Mouse (Mus musculus) ES-E14 (cell line): ENCODE results near the gene Rab42. TPM values are rescaled to one million over a fixed set of nuclear protein-coding genes. Genes with fewer than 3 reads are reported as not detected.

Source experiments
- DNase-seq: peaks from one replicate; pipeline ENCODE4 v3.0.0-alpha.2; 2013; ENCODE audit warnings: low read depth, low spot score
- H3K27ac ChIP-seq: 2 replicates; pipeline ENCODE4 v1.5.1; 2012; ENCODE audit warnings: low read depth, mild to moderate bottlenecking, low read length, moderate library complexity, mixed read lengths; ENCODE audit not compliant: poor library complexity, insufficient read depth, severe bottlenecking
- H3K36me3 ChIP-seq: 2 replicates; pipeline ENCODE4 v1.6.1; 2012; ENCODE audit warnings: mild to moderate bottlenecking, low read length, moderate library complexity, mixed read lengths; ENCODE audit not compliant: control insufficient read depth, poor library complexity, insufficient read depth, severe bottlenecking
- H3K4me1 ChIP-seq, 2 experiments: fragments of 150-350 bp in 1 of 2; sonication (generic) in 1 of 2; 2 replicates each; pipeline ENCODE4 v1.6.1; 2012; ENCODE audit warnings: low read length in 2 of 2, mild to moderate bottlenecking in 1 of 2, mixed read lengths in 1 of 2; ENCODE audit not compliant: control insufficient read depth in 2 of 2, insufficient read depth in 2 of 2, poor library complexity in 1 of 2
- H3K4me3 ChIP-seq, 2 experiments: fragments of 150-350 bp in 1 of 2; sonication (generic) in 1 of 2; 2 replicates each; pipeline ENCODE4 v1.5.1; 2012; ENCODE audit warnings: low read length in 2 of 2, low read depth in 1 of 2, mild to moderate bottlenecking in 1 of 2, mixed read lengths in 1 of 2; ENCODE audit not compliant: insufficient read depth in 1 of 2, poor library complexity in 1 of 2, severe bottlenecking in 1 of 2
- H3K9ac ChIP-seq: 2 replicates; pipeline ENCODE4 v1.6.1; 2012; ENCODE audit warnings: low read depth, mild to moderate bottlenecking, low read length, mixed read lengths; ENCODE audit not compliant: poor library complexity, insufficient read depth, severe bottlenecking
- H3K9me3 ChIP-seq: fragments of 150-350 bp; sonication (generic); 2 replicates; pipeline ENCODE4 v1.6.1; 2012; ENCODE audit warnings: low read depth, mild to moderate bottlenecking, low read length; ENCODE audit not compliant: control insufficient read depth, insufficient read depth
- CHD2 ChIP-seq: IDR thresholded peaks from 2 replicates; pipeline ENCODE4 v1.6.1; 2014; ENCODE audit warnings: mild to moderate bottlenecking, low read depth, low read length, inconsistent platforms
- HCFC1 ChIP-seq: IDR thresholded peaks from 2 replicates; pipeline ENCODE4 v1.6.1; 2012; ENCODE audit warnings: low read length, inconsistent platforms, borderline replicate concordance; ENCODE audit not compliant: insufficient read depth
- MAFK ChIP-seq: IDR thresholded peaks from 2 replicates; pipeline ENCODE4 v1.6.1; 2014; ENCODE audit warnings: mild to moderate bottlenecking, low read depth, low read length, inconsistent platforms; ENCODE audit not compliant: insufficient read depth
- ZC3H11A ChIP-seq: IDR thresholded peaks from 2 replicates; pipeline ENCODE4 v1.6.1; 2012; ENCODE audit warnings: low read depth, mild to moderate bottlenecking, inconsistent platforms, low read length, borderline replicate concordance
- ZNF384 ChIP-seq: IDR thresholded peaks from 2 replicates; pipeline ENCODE4 v1.6.1; 2012; ENCODE audit warnings: low read depth, low read length, inconsistent platforms
- in situ Hi-C, 2 experiments: fragments of 600-800 bp; cut with MboI; formaldehyde crosslinking; loops; one replicate each; pipeline ENCODE4 v1.15.1; 2025; ENCODE audit warnings: low sequenced_read_pairs in 2 of 2, inconsistent platforms in 1 of 2; ENCODE audit not compliant: unreplicated experiment in 2 of 2
- total RNA-seq: library from RNA; depleted of rRNA; stranded (reverse); fragments of 300-350 nt; gene quantifications from 2 replicates; pipeline ENCODE4 v1.2.3, GENCODE M21; 2012

Rab42 gene
- total RNA-seq, 1 experiment: 1.1 TPM

GRCm38 (mm10) chr4:132338943-132339342 lies 35.8 kb upstream of the Rab42 start:
- Histone ChIP-seq H3K9me3 (no peaks in the 10 kb centered on the region), H3K4me1 (peaks cover 0 to 10% of the 10 kb centered on the region in 2 experiments; a peak in 2 of 4 replicates), H3K36me3 (peaks cover 53% of the 10 kb centered on the region), H3K27ac (no peak overlapping the region), H3K9ac (no peak overlapping the region), H3K4me3 (no peak overlapping the region)
- in situ Hi-C loops: no loop called here
- no peak for DNase-seq
- TF ChIP-seq ZNF384: no peak
- no peak for TF ChIP-seq HCFC1
- TF ChIP-seq MAFK: no peak
- TF ChIP-seq CHD2: no peak
- no peak for TF ChIP-seq ZC3H11A

DNA sequence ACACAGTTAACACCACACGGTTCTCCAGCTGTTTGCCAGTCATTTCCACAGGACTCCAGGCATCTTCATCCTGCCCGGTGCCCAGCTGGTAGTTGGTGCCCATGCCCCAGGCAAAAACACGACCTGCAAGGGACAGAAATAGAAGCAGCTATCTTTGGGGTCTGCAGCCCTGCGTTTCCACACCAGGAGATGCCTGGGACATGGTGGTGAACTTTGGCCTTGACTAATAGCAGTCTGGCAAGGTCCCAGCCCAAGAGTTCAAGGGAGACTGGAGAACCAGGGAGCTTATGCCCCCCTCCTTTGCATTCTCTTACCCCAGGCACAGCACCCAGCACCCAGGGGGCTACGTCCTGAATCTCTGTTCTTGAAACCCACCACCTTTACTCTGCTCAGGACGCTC lies 29.7 kb upstream of the Rab42 start:
- H3K36me3 ChIP-seq: peaks cover 46% of the 10 kb centered on the region
- in situ Hi-C loops: no loop called here
- no peak for TF ChIP-seq MAFK
- no peak for TF ChIP-seq HCFC1
- TF ChIP-seq ZC3H11A: no peak

DNA sequence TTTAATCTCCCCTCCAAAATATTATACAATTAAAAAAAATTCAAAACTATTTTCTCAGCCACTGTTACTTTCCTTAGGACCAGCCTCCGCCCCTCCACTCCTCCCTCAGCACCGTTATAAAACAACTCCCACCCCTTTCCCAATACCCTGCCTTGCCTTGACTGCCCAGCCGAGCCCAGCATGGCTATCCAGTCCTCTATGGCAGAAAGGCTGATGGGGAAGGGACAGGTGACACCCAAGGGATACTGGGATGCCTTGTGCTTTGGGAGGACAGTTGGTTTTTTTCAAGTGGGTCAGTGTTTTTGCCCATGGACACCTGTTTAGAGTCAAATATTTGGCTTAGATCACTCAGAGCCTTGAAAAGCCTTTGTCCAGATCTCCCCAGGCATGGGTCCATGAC lies 28.8 kb upstream of the Rab42 start:
- peaks cover 2 to 3% of the 10 kb centered on the region in 2 experiments; a peak in 2 of 4 replicates for H3K4me1 ChIP-seq
- TF ChIP-seq ZC3H11A: no peak
- no peak for TF ChIP-seq HCFC1
- no peak for TF ChIP-seq ZNF384
- no peak for TF ChIP-seq CHD2
- no peak for TF ChIP-seq MAFK
- H3K36me3 ChIP-seq: peaks cover 40% of the 10 kb centered on the region
- no peak overlapping the region for H3K4me3 ChIP-seq
- no peak for DNase-seq
- H3K9ac ChIP-seq: no peak overlapping the region
- in situ Hi-C loops: no loop called here
- H3K9me3 ChIP-seq: no peaks in the 10 kb centered on the region
- no peak overlapping the region for H3K27ac ChIP-seq

More for the DNA sequence above, 29.7 kb upstream of the Rab42 start:
- H3K4me3 ChIP-seq: no peak overlapping the region
- DNase-seq: no peak
- no peaks in the 10 kb centered on the region for H3K9me3 ChIP-seq
- H3K4me1 ChIP-seq: peaks cover 2 to 3% of the 10 kb centered on the region in 2 experiments; a peak in 2 of 4 replicates
- H3K27ac ChIP-seq: no peak overlapping the region
- H3K9ac ChIP-seq: no peak overlapping the region

GRCm38 (mm10) chr4:132329835-132330354 lies 26.7 kb upstream of the Rab42 start:
- peaks cover 35% of the 10 kb centered on the region for H3K36me3 ChIP-seq
- no peak overlapping the region for H3K27ac ChIP-seq
- no peak for DNase-seq
- H3K4me1 ChIP-seq: peaks cover 2 to 3% of the 10 kb centered on the region in 2 experiments; a peak in 2 of 4 replicates
- no peaks in the 10 kb centered on the region for H3K9me3 ChIP-seq
- TF ChIP-seq ZC3H11A (no peak), HCFC1 (no peak), MAFK (no peak), CHD2 (no peak), ZNF384 (no peak)
- in situ Hi-C loops: no loop called here
- H3K4me3 ChIP-seq: peak overlapping the region; percentile 88 to 99
- H3K9ac ChIP-seq: peak overlapping the region; percentile 98

GRCm38 (mm10) chr4:132329115-132329834 lies 26.1 kb upstream of the Rab42 start, which contains the start of gene Trnau1ap:
Trnau1ap (minus strand) TSS chr4:132329538.
- in situ Hi-C loops: no loop called here
- Histone ChIP-seq H3K9ac (peak within 1 kb of the TSS; percentile 98), H3K27ac (peak within 1 kb of the TSS; percentile 83; the same call in 1 of the 2 replicates), H3K36me3 (peaks cover 32% of the 10 kb centered on the region), H3K4me1 (peaks cover 2 to 3% of the 10 kb centered on the region in 2 experiments; a peak in 2 of 4 replicates), H3K4me3 (peak within 1 kb of the TSS; percentile 88 to 99), H3K9me3 (no peaks in the 10 kb centered on the region)
- DNase-seq: peak; percentile 93
- TF ChIP-seq CHD2 (no peak), HCFC1 (peak; percentile 75; the same call in 1 of the 2 replicates)
